Mouse (Mus musculus) heart, postnatal 10 days (tissue): ENCODE measurements at regions not wholly inside any gene's neighbourhood (a gene's known extent, or its start where the extent isn't known, plus 50 kb on each side); places are given as distances from the start of the nearest gene placed in this dataset.

Experiments used
- DNase-seq, 2 experiments: peaks; one replicate each; pipeline ENCODE4 v3.0.0; 2021
- intact Hi-C: fragments of 180-260 bp; cut with DNase I; formaldehyde crosslinking; loops from one replicate; pipeline ENCODE4 v1.15.1; 2025

- no peak for DNase-seq
- intact Hi-C loops = no loop called here
These were observed 67.6 kb upstream of the Kirrel3 start for GRCm38 (mm10) chr9:34418100-34418499.

GRCm38 (mm10) chr9:34421956-34422355, 63.7 kb upstream of the Kirrel3 start:
- intact Hi-C loops = no loop called here
- no peak for DNase-seq

- intact Hi-C loops = no loop called here
- no peak for DNase-seq
These were observed 62.6 kb upstream of the Kirrel3 start for GRCm38 (mm10) chr9:34423062-34423461.

GRCm38 (mm10) chr9:34426589-34426988, 59.1 kb upstream of the Kirrel3 start:
- DNase-seq = no peak
- intact Hi-C loops = no loop called here

- intact Hi-C loops = no loop called here
These were observed 58.0 kb upstream of the Kirrel3 start for GRCm38 (mm10) chr9:34427711-34428110.

More at GRCm38 (mm10) chr9:34427711-34428110, 58.0 kb upstream of the Kirrel3 start:
- DNase-seq = no peak
